Mouse (Mus musculus): ENCODE measurements around the gene Gm3460.
"Not testable (repeated sequence)": the region's sequence is repeated elsewhere in the genome, so short reads cannot be mapped to it uniquely, and the experiment has no call there.

Gm3460 gene

GRCm38 (mm10) chr14:6622318-6622717, at the start of gene Gm3460:
Gm3460 (minus strand) TSS chr14:6622418.
- not testable (repeated sequence) for DNase-seq (ENCODE audit: low spot score in 2 of 2)

- DNase-seq (ENCODE audit: low spot score in 2 of 2): peak in 1 of 2 experiments; percentile 10
Measured at GRCm38 (mm10) chr14:6606436-6606835, 15.8 kb downstream of the Gm3460 start.

GRCm38 (mm10) chr14:6605004-6605403, 17.2 kb downstream of the Gm3460 start:
- not testable (repeated sequence) for DNase-seq (ENCODE audit: low spot score in 2 of 2)

- DNase-seq (ENCODE audit: low spot score in 2 of 2): not testable (repeated sequence)
Measured at GRCm38 (mm10) chr14:6604551-6604950, 17.7 kb downstream of the Gm3460 start.

GRCm38 (mm10) chr14:6590513-6590912, 31.7 kb downstream of the Gm3460 start, which contains the start of gene Gm3629:
Gm3629 (minus strand) TSS chr14:6590613.
- not testable (repeated sequence) for DNase-seq (ENCODE audit: low spot score in 2 of 2)

All from spleen, postnatal 10 days (tissue).